Mouse (Mus musculus) intestine, embryonic 16.5 days (tissue): ENCODE measurements around the gene Rgs7. TPM values are rescaled to one million over a fixed set of nuclear protein-coding genes. Genes with fewer than 3 reads are reported as not detected.

Experiments used
- ATAC-seq: fragments of 200-750 bp; cut with Nextera tagmentation; 2 replicates; pipeline ENCODE4 v1.8.0; 2017; ENCODE audit warnings: moderate TSS enrichment, moderate library complexity
- H3K27ac ChIP-seq: fragments of 300-500 bp; sonication (generic); 2 replicates; pipeline ENCODE4 v1.5.1; 2014; ENCODE audit warnings: mild to moderate bottlenecking, low read length
- H3K27me3 ChIP-seq: fragments of 300-500 bp; sonication (generic); replicated peaks from 2 replicates; pipeline ENCODE4 v1.6.1; 2014; ENCODE audit warnings: low read length, control low read depth, mixed read lengths; ENCODE audit not compliant: control insufficient read depth, insufficient read depth
- H3K36me3 ChIP-seq: fragments of 300-500 bp; sonication (generic); 2 replicates; pipeline ENCODE4 v1.6.1; 2014; ENCODE audit warnings: low read length, control low read depth; ENCODE audit not compliant: control insufficient read depth, insufficient read depth
- H3K4me1 ChIP-seq: fragments of 300-500 bp; sonication (generic); 2 replicates; pipeline ENCODE4 v1.6.1; 2014; ENCODE audit warnings: low read length, control low read depth, mixed read lengths; ENCODE audit not compliant: control insufficient read depth, insufficient read depth
- H3K4me2 ChIP-seq: fragments of 300-500 bp; sonication (generic); 2 replicates; pipeline ENCODE4 v1.6.1; 2014; ENCODE audit warnings: low read depth, low read length, control low read depth
- H3K4me3 ChIP-seq: fragments of 300-500 bp; sonication (generic); 2 replicates; pipeline ENCODE4 v1.5.1; 2014; ENCODE audit warnings: mild to moderate bottlenecking, low read length
- H3K9ac ChIP-seq: fragments of 300-500 bp; sonication (generic); 2 replicates; pipeline ENCODE4 v1.6.1; 2014; ENCODE audit warnings: low read depth, low read length
- H3K9me3 ChIP-seq: fragments of 300-500 bp; sonication (generic); 2 replicates; pipeline ENCODE4 v1.6.1; 2016; ENCODE audit warnings: low read length, control low read depth; ENCODE audit not compliant: control insufficient read depth
- WGBS: fragments of 180-500 bp; shearing (Covaris S2); extraction: QIAGEN DNeasy Blood & Tissue Kit; methylation state at CpG from one replicate; pipeline ENCODE4 v1.1.7; 2014; 5-methylcytosine and 5-hydroxymethylcytosine counted together
- polyA plus RNA-seq: library from polyadenylated mRNA; unstranded; fragments of >200 nt; fragmentation: Nextera tagmentation; extraction: Ambion mirVana; gene quantifications from 2 replicates; pipeline ENCODE4 v1.2.1, GENCODE M21; 2015

Gene Rgs7
- polyA plus RNA-seq, 1 experiment from 2014 or later: 1.4 TPM

GRCm38 (mm10) chr1:175299603-175300397, 192.5 kb downstream of the Rgs7 start:
- 87% methylated on average over 2 of the region's 2 CpGs for WGBS
- Histone ChIP-seq H3K36me3 (no peaks in the 10 kb centered on the region), H3K4me1 (no peaks in the 10 kb centered on the region), H3K9ac (no peak overlapping the region), H3K4me3 (no peak overlapping the region), H3K9me3 (no peaks in the 10 kb centered on the region), H3K27ac (no peak overlapping the region), H3K4me2 (no peak overlapping the region), H3K27me3 (no peaks in the 10 kb centered on the region)
- no peak for ATAC-seq

- Histone ChIP-seq H3K4me3 (no peak overlapping the region), H3K9ac (no peak overlapping the region), H3K4me1 (no peaks in the 10 kb centered on the region), H3K27ac (no peak overlapping the region), H3K36me3 (no peaks in the 10 kb centered on the region), H3K27me3 (no peaks in the 10 kb centered on the region), H3K9me3 (no peaks in the 10 kb centered on the region), H3K4me2 (no peak overlapping the region)
- no peak for ATAC-seq
- 84% methylated on average over 1 of the region's 1 CpGs for whole genome bisulfite sequencing
These were observed 195.4 kb downstream of the Rgs7 start for GRCm38 (mm10) chr1:175296906-175297305.

GRCm38 (mm10) chr1:175290072-175290471, 202.2 kb downstream of the Rgs7 start:
- no peak overlapping the region for H3K9ac ChIP-seq
- H3K9me3 ChIP-seq: no peaks in the 10 kb centered on the region
- H3K36me3 ChIP-seq: no peaks in the 10 kb centered on the region
- ATAC-seq: no peak
- H3K4me1 ChIP-seq: no peaks in the 10 kb centered on the region
- H3K4me3 ChIP-seq: no peak overlapping the region
- no peak overlapping the region for H3K4me2 ChIP-seq
- no peak overlapping the region for H3K27ac ChIP-seq
- no peaks in the 10 kb centered on the region for H3K27me3 ChIP-seq
- WGBS: 72% methylated on average over 1 of the region's 1 CpGs

DNA sequence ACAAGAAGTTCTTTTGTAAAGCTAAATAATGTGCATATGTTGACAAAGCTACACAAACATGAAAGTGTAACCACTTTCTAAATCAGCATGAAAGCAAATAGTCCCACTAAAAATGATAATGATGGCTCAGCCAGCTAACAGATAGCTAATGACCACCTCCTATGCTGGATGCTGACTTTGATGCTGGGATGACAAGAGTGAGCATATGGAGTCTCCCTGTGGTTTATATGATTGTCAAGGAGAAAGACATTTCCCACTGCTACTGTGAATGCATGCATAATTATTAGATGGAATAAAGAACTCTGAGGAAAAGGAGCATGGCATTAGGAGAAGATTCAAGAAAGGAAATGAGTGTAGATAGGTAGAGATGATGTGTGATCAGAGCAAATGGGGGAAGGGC, 230.0 kb downstream of the Rgs7 start:
- H3K9ac ChIP-seq: no peak overlapping the region
- no peaks in the 10 kb centered on the region for H3K9me3 ChIP-seq
- H3K36me3 ChIP-seq: no peaks in the 10 kb centered on the region
- no peaks in the 10 kb centered on the region for H3K27me3 ChIP-seq
- no peak overlapping the region for H3K4me2 ChIP-seq
- ATAC-seq: no peak
- H3K27ac ChIP-seq: no peak overlapping the region
- no peak overlapping the region for H3K4me3 ChIP-seq
- H3K4me1 ChIP-seq: no peaks in the 10 kb centered on the region

GRCm38 (mm10) chr1:175259374-175259773, 232.9 kb downstream of the Rgs7 start:
- no peak for ATAC-seq
- Histone ChIP-seq H3K9ac (no peak overlapping the region), H3K9me3 (no peaks in the 10 kb centered on the region), H3K4me3 (no peak overlapping the region), H3K36me3 (no peaks in the 10 kb centered on the region), H3K27me3 (no peaks in the 10 kb centered on the region), H3K4me1 (no peaks in the 10 kb centered on the region), H3K27ac (no peak overlapping the region), H3K4me2 (no peak overlapping the region)
- WGBS: 68% methylated on average over 1 of the region's 1 CpGs

- 52% methylated on average over 3 of the region's 3 CpGs for WGBS
- H3K9me3 ChIP-seq: no peaks in the 10 kb centered on the region
- no peak overlapping the region for H3K4me2 ChIP-seq
- no peak for ATAC-seq
- no peak overlapping the region for H3K27ac ChIP-seq
- H3K4me3 ChIP-seq: no peak overlapping the region
- no peaks in the 10 kb centered on the region for H3K4me1 ChIP-seq
- no peaks in the 10 kb centered on the region for H3K27me3 ChIP-seq
- H3K9ac ChIP-seq: no peak overlapping the region
- no peaks in the 10 kb centered on the region for H3K36me3 ChIP-seq
These were observed 237.1 kb downstream of the Rgs7 start for GRCm38 (mm10) chr1:175255224-175255623.

- no peak overlapping the region for H3K4me3 ChIP-seq
- no peak for ATAC-seq
- no peak overlapping the region for H3K27ac ChIP-seq
- H3K9ac ChIP-seq: no peak overlapping the region
- WGBS: 34% methylated on average over 3 of the region's 3 CpGs
- no peaks in the 10 kb centered on the region for H3K36me3 ChIP-seq
- H3K9me3 ChIP-seq: no peaks in the 10 kb centered on the region
- no peaks in the 10 kb centered on the region for H3K27me3 ChIP-seq
- no peaks in the 10 kb centered on the region for H3K4me1 ChIP-seq
- no peak overlapping the region for H3K4me2 ChIP-seq
These were observed 237.6 kb downstream of the Rgs7 start for GRCm38 (mm10) chr1:175254724-175255123.

- H3K4me3 ChIP-seq: no peak overlapping the region
- H3K36me3 ChIP-seq: no peaks in the 10 kb centered on the region
- no peak for ATAC-seq
- H3K9me3 ChIP-seq: no peaks in the 10 kb centered on the region
- no peak overlapping the region for H3K27ac ChIP-seq
- H3K9ac ChIP-seq: no peak overlapping the region
- no peaks in the 10 kb centered on the region for H3K27me3 ChIP-seq
- no peaks in the 10 kb centered on the region for H3K4me1 ChIP-seq
- H3K4me2 ChIP-seq: no peak overlapping the region
- 82% methylated on average over 5 of the region's 5 CpGs for WGBS
These were observed 250.2 kb downstream of the Rgs7 start for GRCm38 (mm10) chr1:175242135-175242534.

GRCm38 (mm10) chr1:175240137-175240536, 252.2 kb downstream of the Rgs7 start:
- no peaks in the 10 kb centered on the region for H3K4me1 ChIP-seq
- no peak overlapping the region for H3K9ac ChIP-seq
- no peaks in the 10 kb centered on the region for H3K36me3 ChIP-seq
- no peak for ATAC-seq
- no peak overlapping the region for H3K4me2 ChIP-seq
- H3K4me3 ChIP-seq: no peak overlapping the region
- WGBS: 44% methylated on average over 2 of the region's 2 CpGs
- H3K27ac ChIP-seq: no peak overlapping the region
- no peaks in the 10 kb centered on the region for H3K27me3 ChIP-seq
- no peaks in the 10 kb centered on the region for H3K9me3 ChIP-seq
